Mouse (Mus musculus) right cerebral cortex, postnatal 36 days (tissue): ENCODE results near the gene Sec16b.

Experiments
- DNase-seq, 2 experiments: peaks; one replicate each; pipeline ENCODE4 v3.0.0; 2022; ENCODE audit warnings: low spot score in 2 of 2, mixed read lengths in 1 of 2

The Sec16b gene

DNA sequence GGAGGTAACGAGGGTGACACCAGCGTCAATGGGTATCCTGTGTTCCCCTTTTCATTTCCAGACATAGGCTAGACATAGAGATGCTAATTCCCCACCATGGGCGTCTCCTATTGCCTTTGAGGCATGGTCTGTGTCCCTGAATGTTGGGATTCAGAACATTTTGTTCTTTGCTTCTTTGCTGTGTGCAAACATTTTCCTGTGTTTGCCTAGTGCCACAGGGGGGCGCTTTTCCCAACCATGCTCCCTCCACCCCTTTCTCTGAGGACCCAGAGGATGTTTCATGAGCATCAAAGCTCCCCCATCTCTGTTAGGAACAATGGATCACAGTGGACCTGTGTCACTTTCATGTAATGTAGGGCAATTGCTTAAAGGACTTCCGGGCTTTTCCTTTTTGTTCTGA lies 51.6 kb downstream of the Sec16b start:
- DNase-seq = no peak

DNA sequence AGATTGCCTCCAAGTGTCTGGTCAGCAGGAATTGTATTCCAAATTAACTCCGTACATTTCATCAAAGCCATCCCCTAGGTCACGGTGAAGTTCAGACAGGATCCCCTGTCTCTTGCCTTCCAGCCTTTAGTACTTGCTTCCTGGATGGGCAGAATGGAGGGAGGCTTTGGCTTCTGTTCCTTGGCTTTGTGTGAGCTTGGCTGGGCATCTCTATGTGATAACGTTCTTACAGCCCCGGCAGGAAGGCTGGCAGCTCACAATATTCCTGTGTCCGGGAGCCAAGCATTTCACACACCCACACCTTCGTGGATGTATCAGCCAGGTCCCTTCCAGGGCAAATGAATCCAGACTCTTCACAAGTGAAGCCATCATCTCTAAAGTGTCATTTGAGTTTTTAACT lies 53.5 kb downstream of the Sec16b start:
- no peak for DNase-seq

DNA sequence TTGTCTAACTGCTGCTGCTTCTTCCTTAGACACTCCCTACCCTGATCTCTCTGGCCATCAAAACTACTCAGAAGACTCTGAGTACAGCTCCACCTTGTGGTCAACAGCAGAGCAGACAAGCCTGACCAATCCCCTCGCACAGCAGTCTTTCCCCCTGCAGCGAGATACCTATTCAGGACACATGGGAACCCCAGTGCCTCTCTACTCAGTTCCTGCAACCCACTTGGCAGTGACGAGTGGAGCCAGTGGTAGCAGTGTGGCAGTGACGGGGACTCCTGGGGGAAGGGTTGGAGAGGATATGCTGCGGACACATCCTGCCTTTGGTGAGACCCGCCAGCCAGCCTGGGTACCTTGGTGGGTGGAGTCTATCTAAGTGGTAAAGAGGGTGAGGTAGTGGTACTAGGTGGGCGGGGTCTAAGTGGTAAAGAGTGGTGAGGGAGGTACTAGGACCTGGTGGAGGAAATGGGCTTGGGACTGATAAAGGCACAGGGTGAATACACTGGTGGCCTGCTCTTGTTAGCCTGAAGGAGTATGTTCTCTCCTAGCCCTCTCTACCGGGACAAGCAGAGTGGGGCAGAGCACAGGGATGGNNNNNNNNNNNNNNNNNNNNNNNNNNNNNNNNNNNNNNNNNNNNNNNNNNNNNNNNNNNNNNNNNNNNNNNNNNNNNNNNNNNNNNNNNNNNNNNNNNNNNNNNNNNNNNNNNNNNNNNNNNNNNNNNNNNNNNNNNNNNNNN lies 54.3 kb downstream of the Sec16b start:
- DNase-seq = no peak

DNA sequence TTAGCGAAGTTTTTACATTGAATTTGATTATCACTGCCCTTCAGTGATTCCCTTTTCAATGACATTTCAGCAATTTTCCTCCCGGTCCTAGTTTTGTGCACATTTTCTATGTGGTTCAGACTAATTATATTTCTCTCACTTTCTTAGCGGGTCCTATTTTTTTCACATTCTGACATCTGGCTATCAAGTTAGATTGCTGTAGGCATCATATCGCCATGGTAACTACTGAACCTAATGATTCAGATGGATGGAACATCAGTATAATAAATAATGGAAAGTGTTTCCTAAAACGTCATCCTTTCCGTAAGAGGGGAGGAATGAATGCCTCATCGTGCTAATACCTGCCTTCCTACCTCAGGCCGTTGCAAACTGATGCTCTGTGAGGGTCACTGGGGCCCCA lies 61.3 kb downstream of the Sec16b start:
- DNase-seq = no peak

DNA sequence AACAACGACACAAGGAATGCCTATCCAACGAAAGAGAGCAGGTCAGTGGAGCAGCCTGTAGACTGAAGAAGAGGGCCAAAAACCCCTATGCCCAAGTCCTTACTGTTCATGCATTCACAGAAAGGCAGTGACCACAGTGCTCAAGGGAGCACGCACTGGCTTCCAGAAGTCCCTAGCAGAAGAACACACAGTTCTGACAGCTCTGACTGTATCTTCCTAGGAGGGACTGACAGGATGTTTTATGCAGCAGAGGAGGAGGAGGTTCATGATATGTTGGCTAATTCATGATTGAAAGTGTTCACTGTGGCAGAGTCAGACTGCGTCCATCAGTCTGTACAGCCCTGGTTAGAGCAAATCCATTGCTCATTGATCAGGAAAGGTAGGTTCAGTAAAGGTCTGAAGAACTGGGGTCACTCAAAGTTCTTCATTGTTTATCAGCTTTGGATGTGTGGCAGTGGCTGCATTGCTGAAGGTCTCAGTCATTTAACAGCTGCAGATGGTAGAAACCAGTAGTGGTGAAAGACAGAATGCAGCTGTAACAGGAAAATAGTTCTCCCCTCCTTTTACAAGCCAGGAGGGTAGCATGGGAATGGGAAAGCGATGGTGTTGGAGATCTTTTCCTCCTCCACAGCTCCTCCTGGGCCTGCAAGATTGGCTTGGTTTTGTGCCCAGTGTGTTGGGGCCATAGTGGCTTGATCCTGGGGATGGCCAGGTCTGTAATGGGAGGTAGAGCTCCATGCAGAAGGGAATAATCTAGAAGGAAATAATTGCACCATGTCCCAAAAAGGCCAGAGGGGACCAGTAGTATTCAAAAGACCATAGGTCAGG lies 62.9 kb downstream of the Sec16b start:
- DNase-seq = no peak

DNA sequence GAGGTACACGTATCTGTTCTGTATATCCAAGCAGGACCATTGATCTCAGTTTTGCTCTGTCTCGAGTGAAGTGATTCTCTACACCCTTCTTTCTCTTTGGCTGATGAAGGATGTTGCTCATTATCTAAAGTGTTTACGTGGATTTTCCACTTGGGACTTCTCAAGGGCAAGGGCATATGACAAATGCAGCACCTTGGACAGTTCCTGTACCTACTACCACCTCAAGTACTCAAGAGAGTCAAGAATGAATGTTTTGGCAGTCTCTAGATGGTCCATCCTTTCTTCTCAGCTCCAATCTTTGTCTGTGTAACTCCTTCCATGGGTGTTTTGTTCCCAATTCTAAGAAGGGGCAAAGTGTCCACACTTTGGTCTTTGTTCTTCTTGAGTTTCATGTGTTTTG lies 68.8 kb downstream of the Sec16b start:
- DNase-seq = no peak

DNA sequence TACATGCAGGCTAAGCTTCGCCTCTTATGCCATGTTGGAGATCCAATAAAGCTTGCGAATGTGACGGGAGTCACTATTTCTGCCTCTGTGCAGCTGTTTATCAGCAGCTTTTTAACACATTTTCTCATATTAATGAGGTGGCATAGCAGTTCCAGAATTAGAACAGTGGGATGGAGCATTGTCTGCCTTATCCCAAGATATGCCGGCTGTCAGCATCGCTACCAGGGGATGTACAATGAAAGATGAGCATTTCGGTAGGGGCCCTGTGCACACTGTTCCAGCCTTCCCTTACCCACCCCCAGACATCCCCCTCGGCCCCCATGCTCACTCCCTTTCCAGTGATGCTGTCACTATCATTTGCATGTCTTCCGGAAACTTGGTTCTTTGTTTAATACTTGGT lies 71.8 kb downstream of the Sec16b start:
- no peak for DNase-seq

DNA sequence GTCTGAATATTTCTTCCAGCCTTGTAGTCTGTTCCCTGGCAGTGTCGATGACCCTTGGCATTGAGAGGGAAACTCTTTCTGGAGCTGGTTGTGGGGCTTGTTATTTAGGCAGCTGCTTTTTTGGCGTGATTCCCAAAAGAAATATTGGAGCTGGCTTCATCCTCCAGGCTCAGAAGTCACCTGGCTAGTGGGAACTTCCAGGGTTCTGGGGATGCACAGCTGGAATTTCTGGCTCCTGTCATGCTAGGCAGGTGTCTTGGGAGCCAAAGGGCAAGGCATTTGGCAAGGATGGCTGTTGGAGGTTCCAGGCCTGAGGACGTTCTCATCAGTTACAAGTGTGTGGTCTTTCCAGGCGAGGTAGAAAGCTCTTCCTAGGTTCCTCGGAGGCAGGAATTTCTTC lies 80.0 kb downstream of the Sec16b start:
- DNase-seq = no peak

DNA sequence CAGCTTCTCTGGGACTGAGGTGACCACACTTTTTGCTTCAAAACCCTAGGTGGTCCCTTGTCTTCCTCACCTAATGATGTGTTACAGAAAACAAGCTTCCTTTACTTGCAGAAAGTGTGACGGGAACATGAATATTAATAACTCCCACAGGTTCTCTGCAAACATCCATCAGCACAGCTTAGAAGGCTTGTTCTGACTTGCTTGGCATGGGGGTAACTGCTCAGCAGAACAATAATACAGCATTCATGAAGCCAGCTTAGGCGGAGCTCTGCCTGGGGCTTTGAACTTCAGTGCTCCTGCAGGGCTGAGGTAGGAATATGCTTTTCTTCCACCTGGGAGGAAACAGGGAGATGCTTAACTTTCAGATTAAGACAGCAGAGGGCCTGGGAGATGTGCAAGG lies 85.5 kb downstream of the Sec16b start:
- no peak for DNase-seq

DNA sequence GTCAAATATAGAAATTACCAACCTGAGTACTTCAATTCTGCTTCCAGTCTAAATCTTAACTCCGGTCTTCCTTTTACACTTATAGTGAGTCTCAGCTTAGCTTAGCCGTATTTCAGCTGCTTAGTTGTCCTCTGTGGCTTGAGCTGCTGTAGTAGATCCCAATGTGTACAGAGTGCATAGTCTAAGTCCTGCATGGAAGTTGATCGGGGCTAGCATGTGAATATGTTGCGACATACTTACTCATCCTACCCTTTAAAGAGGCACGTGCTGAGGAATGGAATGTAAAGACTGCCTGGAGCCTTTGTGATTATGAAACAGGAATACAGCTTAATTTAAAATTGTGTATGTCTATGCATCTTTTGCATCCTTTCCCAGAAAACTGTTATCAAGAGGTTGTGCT lies 88.0 kb downstream of the Sec16b start:
- no peak for DNase-seq

DNA sequence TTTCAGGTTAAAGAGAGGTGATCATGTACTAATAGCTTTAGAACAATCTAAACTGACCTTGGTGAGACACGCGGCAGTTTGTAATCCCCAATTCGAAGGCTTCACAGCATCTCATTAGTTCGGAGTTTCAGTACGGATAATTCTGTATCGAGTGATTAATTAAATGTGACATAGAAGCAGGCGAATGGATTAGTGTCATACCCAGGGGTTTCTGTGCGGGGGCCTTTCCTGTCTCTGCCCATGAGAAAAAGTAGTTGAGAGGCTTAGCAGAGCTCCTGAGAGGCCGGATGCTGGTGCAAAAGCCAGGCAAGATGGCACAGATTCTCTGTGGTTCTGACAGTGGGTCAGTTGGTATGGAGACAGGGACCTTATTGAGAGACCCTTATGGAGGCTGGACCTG lies 88.6 kb downstream of the Sec16b start:
- DNase-seq = no peak

DNA sequence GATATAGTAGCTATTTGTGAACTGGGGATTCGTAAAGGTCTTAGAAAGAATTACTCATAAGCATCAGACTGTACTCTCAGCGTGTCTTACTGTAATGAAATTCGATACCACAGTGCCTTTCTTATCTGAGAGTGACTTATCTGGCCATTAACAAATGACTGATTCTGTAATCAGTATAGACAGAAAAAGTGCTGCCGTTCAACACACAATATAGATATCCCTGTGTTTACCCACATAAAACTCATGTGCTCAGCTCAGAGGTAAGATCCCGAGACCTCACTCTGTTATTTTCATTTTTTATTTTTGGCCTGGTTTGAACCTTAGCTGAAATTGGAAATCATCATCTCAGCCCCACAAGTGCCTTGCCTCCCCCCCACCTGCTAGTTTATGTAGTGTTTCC lies 98.0 kb downstream of the Sec16b start:
- DNase-seq = no peak
